Mouse (Mus musculus) hindbrain, postnatal 0 days (tissue): ENCODE data around the gene Cd2. TPM values are rescaled to one million over a fixed set of nuclear protein-coding genes. Genes with fewer than 3 reads are reported as not detected.

Experiments used
- ATAC-seq: fragments of 200-750 bp; cut with Nextera tagmentation; 2 replicates; pipeline ENCODE4 v1.8.0; 2017; ENCODE audit warnings: mild to moderate bottlenecking, moderate TSS enrichment, moderate library complexity
- DNase-seq: peaks from one replicate; pipeline ENCODE4 v3.0.0-alpha.2; 2015; ENCODE audit warnings: low spot score
- H3K27ac ChIP-seq: fragments of 300-500 bp; sonication (generic); 2 replicates; pipeline ENCODE4 v1.5.1; 2014; ENCODE audit warnings: mild to moderate bottlenecking
- H3K27me3 ChIP-seq: fragments of 300-500 bp; sonication (generic); 2 replicates; pipeline ENCODE4 v1.6.1; 2014; ENCODE audit warnings: low read length, mixed read lengths; ENCODE audit not compliant: insufficient read depth
- H3K36me3 ChIP-seq: fragments of 300-500 bp; sonication (generic); 2 replicates; pipeline ENCODE4 v1.6.1; 2014; ENCODE audit warnings: low read length, mixed read lengths; ENCODE audit not compliant: insufficient read depth
- H3K4me1 ChIP-seq: fragments of 300-500 bp; sonication (generic); 2 replicates; pipeline ENCODE4 v1.6.1; 2014; ENCODE audit warnings: antibody characterized with exemption, low read length, mixed read lengths; ENCODE audit not compliant: insufficient read depth
- H3K4me2 ChIP-seq: fragments of 300-500 bp; sonication (generic); 2 replicates; pipeline ENCODE4 v1.6.1; 2014; ENCODE audit warnings: low read depth, mild to moderate bottlenecking, low read length, moderate library complexity, mixed read lengths
- H3K4me3 ChIP-seq: fragments of 300-500 bp; sonication (generic); 2 replicates; pipeline ENCODE4 v1.5.1; 2014; ENCODE audit warnings: low read length
- H3K9ac ChIP-seq: fragments of 300-500 bp; sonication (generic); replicated peaks from 2 replicates; pipeline ENCODE4 v1.6.1; 2014; ENCODE audit warnings: mild to moderate bottlenecking, low read length, moderate library complexity, mixed read lengths
- H3K9me3 ChIP-seq: fragments of 300-500 bp; sonication (generic); 2 replicates; pipeline ENCODE4 v1.6.1; 2016; ENCODE audit warnings: low read length, mixed read lengths
- CTCF ChIP-seq: IDR thresholded peaks from 2 replicates; pipeline ENCODE4 v1.5.1; 2016; ENCODE audit warnings: antibody characterized with exemption, control low read depth, low read depth
- WGBS: fragments of 180-500 bp; shearing (Covaris S2); extraction: QIAGEN DNeasy Blood & Tissue Kit; methylation state at CpG from one replicate; pipeline ENCODE4 v1.1.7; 2014; 5-methylcytosine and 5-hydroxymethylcytosine counted together
- polyA plus RNA-seq: library from polyadenylated mRNA; unstranded; fragments of >200 nt; fragmentation: Nextera tagmentation; extraction: Ambion mirVana; gene quantifications from 2 replicates; pipeline ENCODE4 v1.2.1, GENCODE M21; 2015
- total RNA-seq: library from RNA; depleted of rRNA; stranded (reverse); fragments of >200 nt; gene quantifications from 2 replicates; pipeline ENCODE4 v1.2.3, GENCODE M21; 2014; rRNA removed

The Cd2 gene
- total and polyA plus RNA-seq, 2 experiments from 2014 or later = not detected

DNA sequence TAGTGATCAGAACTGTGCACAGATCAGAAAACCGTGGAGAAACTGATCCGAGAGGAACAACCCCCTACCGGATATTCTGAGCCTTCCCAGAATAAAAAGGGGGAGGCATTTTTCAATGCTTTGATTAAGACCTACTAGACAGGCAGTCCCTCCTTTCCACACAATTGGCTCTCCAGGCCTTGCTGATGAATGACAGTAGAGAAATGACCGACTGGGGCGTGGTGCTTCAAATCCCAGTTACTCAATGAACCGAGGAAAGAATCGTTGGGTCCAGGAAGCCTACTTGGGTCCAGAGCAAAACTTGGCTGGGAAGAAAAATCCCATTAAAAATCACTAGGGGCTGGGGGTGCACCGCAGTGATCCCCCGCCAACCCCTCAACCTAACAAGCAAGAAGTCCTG is 57.5 kb downstream of the Cd2 start:
- ATAC-seq = no peak
- H3K27ac ChIP-seq = no peak overlapping the region
- no peaks in the 10 kb centered on the region for H3K27me3 ChIP-seq
- no peaks in the 10 kb centered on the region for H3K36me3 ChIP-seq
- H3K9me3 ChIP-seq = no peaks in the 10 kb centered on the region
- no peak for DNase-seq
- H3K9ac ChIP-seq = no peak overlapping the region
- H3K4me3 ChIP-seq = no peak overlapping the region
- TF ChIP-seq CTCF = no peak
- H3K4me2 ChIP-seq = no peak overlapping the region
- H3K4me1 ChIP-seq = no peaks in the 10 kb centered on the region
- 31% methylated on average over 9 of the region's 9 CpGs for WGBS

GRCm38 (mm10) chr3:101229551-101229930 is 58.2 kb downstream of the Cd2 start:
- WGBS = 47% methylated on average over 5 of the region's 5 CpGs
- no peak for ATAC-seq

GRCm38 (mm10) chr3:101228868-101229550 is 58.7 kb downstream of the Cd2 start:
- no peak for DNase-seq
- Histone ChIP-seq H3K9ac (no peak overlapping the region), H3K4me3 (no peak overlapping the region), H3K4me2 (no peak overlapping the region), H3K36me3 (no peaks in the 10 kb centered on the region), H3K4me1 (no peaks in the 10 kb centered on the region), H3K27ac (no peak overlapping the region), H3K27me3 (no peaks in the 10 kb centered on the region), H3K9me3 (no peaks in the 10 kb centered on the region)
- ATAC-seq = no peak
- WGBS = 82% methylated on average over 13 of the region's 13 CpGs
- no peak for TF ChIP-seq CTCF

More at GRCm38 (mm10) chr3:101229551-101229930, 58.2 kb downstream of the Cd2 start:
- Histone ChIP-seq H3K9ac (no peak overlapping the region), H3K9me3 (no peaks in the 10 kb centered on the region), H3K4me1 (no peaks in the 10 kb centered on the region), H3K27me3 (no peaks in the 10 kb centered on the region), H3K36me3 (no peaks in the 10 kb centered on the region), H3K27ac (no peak overlapping the region), H3K4me3 (no peak overlapping the region), H3K4me2 (no peak overlapping the region)
- TF ChIP-seq CTCF = no peak
- DNase-seq = no peak

DNA sequence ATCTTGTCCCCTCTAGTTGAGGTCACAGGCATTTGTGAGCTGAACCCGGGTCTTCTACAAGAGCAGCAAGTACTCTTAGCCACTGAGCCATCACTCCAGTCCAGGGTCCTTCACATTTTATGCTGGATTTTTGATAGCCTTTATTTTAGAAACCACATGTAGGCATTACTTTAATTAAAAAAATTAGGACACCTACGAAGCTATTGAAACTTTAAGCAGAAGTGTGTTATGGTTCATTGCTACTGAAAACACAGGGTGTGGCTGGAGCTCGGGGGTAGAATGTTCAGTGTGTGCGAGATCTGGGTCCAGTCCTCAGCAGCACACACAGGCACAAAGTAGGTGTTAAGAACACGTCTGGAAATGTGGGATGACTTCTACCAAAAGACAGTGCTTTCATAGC is 59.7 kb downstream of the Cd2 start:
- DNase-seq (no peak), ATAC-seq (no peak)
- WGBS = 77% methylated on average over 5 of the region's 5 CpGs

More for the DNA sequence above, 59.7 kb downstream of the Cd2 start:
- Histone ChIP-seq H3K27ac (no peak overlapping the region), H3K4me2 (no peak overlapping the region), H3K36me3 (no peaks in the 10 kb centered on the region), H3K9ac (no peak overlapping the region), H3K27me3 (no peaks in the 10 kb centered on the region), H3K4me3 (no peak overlapping the region), H3K4me1 (no peaks in the 10 kb centered on the region), H3K9me3 (no peaks in the 10 kb centered on the region)
- no peak for TF ChIP-seq CTCF

Other genes with a start within 250 kb of the Cd2 start
- gene Ptgfrn, start 177.7 kb downstream of the Cd2 start, total RNA-seq = 51.0 and 52.5 TPM in 2 replicates
- gene Ptgfrn, start 177.7 kb downstream of the Cd2 start, polyA plus RNA-seq = 3.9 and 4.1 TPM in 2 replicates
- gene Igsf3, start 89.1 kb upstream of the Cd2 start, total RNA-seq = 76.3 and 84.0 TPM in 2 replicates
- 62.1 and 65.7 TPM in 2 replicates for gene Igsf3, start 89.1 kb upstream of the Cd2 start, polyA plus RNA-seq